Mouse (Mus musculus): ENCODE data around the gene Orai2. TPM values are rescaled to one million over a fixed set of nuclear protein-coding genes. Genes with fewer than 3 reads are reported as not detected.

The Orai2 gene
- polyA plus RNA-seq, 1 experiment from 2014 or later: 7.4 TPM

GRCm38 (mm10) chr5:136182830-136183229 lies 12.3 kb upstream of the Orai2 start:
- Histone ChIP-seq H3K36me3 (ENCODE audit: control insufficient read depth, insufficient read depth, low read length) (peaks cover 41% of the 10 kb centered on the region), H3K27ac (ENCODE audit: low read depth, low read length) (no peak overlapping the region), H3K4me2 (no peak overlapping the region), H3K9ac (ENCODE audit: low read depth, low read length) (no peak overlapping the region), H3K27me3 (replicated peaks; ENCODE audit: control insufficient read depth, insufficient read depth, low read length) (no peaks in the 10 kb centered on the region), H3K4me3 (ENCODE audit: low read depth, low read length) (no peak overlapping the region), H3K4me1 (replicated peaks; ENCODE audit: control insufficient read depth, insufficient read depth, low read length) (peaks cover 11% of the 10 kb centered on the region), H3K9me3 (ENCODE audit: control insufficient read depth, low read length) (no peaks in the 10 kb centered on the region)
- DNase-seq (ENCODE audit: low spot score): no peak
- ATAC-seq (replicated peaks; ENCODE audit: low FRiP score): no peak
- WGBS: 40% methylated on average over 4 of the region's 4 CpGs

- H3K9me3 ChIP-seq (ENCODE audit: control insufficient read depth, low read length): no peaks in the 10 kb centered on the region
- H3K36me3 ChIP-seq (ENCODE audit: control insufficient read depth, insufficient read depth, low read length): peaks cover 38% of the 10 kb centered on the region
- DNase-seq (ENCODE audit: low spot score): no peak
- WGBS: 79% methylated on average over 6 of the region's 6 CpGs
- no peak overlapping the region for H3K9ac ChIP-seq (ENCODE audit: low read depth, low read length)
- H3K27me3 ChIP-seq (replicated peaks; ENCODE audit: control insufficient read depth, insufficient read depth, low read length): no peaks in the 10 kb centered on the region
- ATAC-seq (replicated peaks; ENCODE audit: low FRiP score): no peak
- peaks cover 11% of the 10 kb centered on the region for H3K4me1 ChIP-seq (replicated peaks; ENCODE audit: control insufficient read depth, insufficient read depth, low read length)
- H3K4me2 ChIP-seq: no peak overlapping the region
- H3K27ac ChIP-seq (ENCODE audit: low read depth, low read length): no peak overlapping the region
- H3K4me3 ChIP-seq (ENCODE audit: low read depth, low read length): no peak overlapping the region
Observed at GRCm38 (mm10) chr5:136182049-136182448, 11.5 kb upstream of the Orai2 start.

- peaks cover 36% of the 10 kb centered on the region for H3K36me3 ChIP-seq (ENCODE audit: control insufficient read depth, insufficient read depth, low read length)
- 84% methylated on average over 6 of the region's 6 CpGs for WGBS
- no peak for ATAC-seq (replicated peaks; ENCODE audit: low FRiP score)
- H3K27ac ChIP-seq (ENCODE audit: low read depth, low read length): no peak overlapping the region
- H3K4me3 ChIP-seq (ENCODE audit: low read depth, low read length): no peak overlapping the region
- peaks cover 11% of the 10 kb centered on the region for H3K4me1 ChIP-seq (replicated peaks; ENCODE audit: control insufficient read depth, insufficient read depth, low read length)
- no peaks in the 10 kb centered on the region for H3K9me3 ChIP-seq (ENCODE audit: control insufficient read depth, low read length)
- H3K27me3 ChIP-seq (replicated peaks; ENCODE audit: control insufficient read depth, insufficient read depth, low read length): no peaks in the 10 kb centered on the region
- no peak for DNase-seq (ENCODE audit: low spot score)
- H3K4me2 ChIP-seq: no peak overlapping the region
- no peak overlapping the region for H3K9ac ChIP-seq (ENCODE audit: low read depth, low read length)
Observed at GRCm38 (mm10) chr5:136181197-136181596, 10.7 kb upstream of the Orai2 start.

GRCm38 (mm10) chr5:136179594-136179993 lies 9.1 kb upstream of the Orai2 start:
- peaks cover 11% of the 10 kb centered on the region for H3K4me1 ChIP-seq (replicated peaks; ENCODE audit: control insufficient read depth, insufficient read depth, low read length)
- no peak overlapping the region for H3K9ac ChIP-seq (ENCODE audit: low read depth, low read length)
- H3K36me3 ChIP-seq (ENCODE audit: control insufficient read depth, insufficient read depth, low read length): peaks cover 34% of the 10 kb centered on the region
- H3K27me3 ChIP-seq (replicated peaks; ENCODE audit: control insufficient read depth, insufficient read depth, low read length): no peaks in the 10 kb centered on the region
- no peak overlapping the region for H3K4me3 ChIP-seq (ENCODE audit: low read depth, low read length)
- H3K27ac ChIP-seq (ENCODE audit: low read depth, low read length): no peak overlapping the region
- no peak overlapping the region for H3K4me2 ChIP-seq
- no peak for ATAC-seq (replicated peaks; ENCODE audit: low FRiP score)
- WGBS: 80% methylated on average over 5 of the region's 5 CpGs
- no peaks in the 10 kb centered on the region for H3K9me3 ChIP-seq (ENCODE audit: control insufficient read depth, low read length)
- DNase-seq (ENCODE audit: low spot score): no peak

GRCm38 (mm10) chr5:136173606-136174463 lies 3.3 kb upstream of the Orai2 start:
- H3K4me3 ChIP-seq (ENCODE audit: low read depth, low read length): no peak overlapping the region
- peaks cover 6% of the 10 kb centered on the region; the same call in 1 of the 2 replicates for H3K36me3 ChIP-seq (ENCODE audit: control insufficient read depth, insufficient read depth, low read length)
- no peaks in the 10 kb centered on the region for H3K9me3 ChIP-seq (ENCODE audit: control insufficient read depth, low read length)
- no peak overlapping the region for H3K27ac ChIP-seq (ENCODE audit: low read depth, low read length)
- 47% methylated on average over 9 of the region's 9 CpGs for WGBS
- H3K4me1 ChIP-seq (replicated peaks; ENCODE audit: control insufficient read depth, insufficient read depth, low read length): peaks cover 11% of the 10 kb centered on the region
- no peak overlapping the region for H3K4me2 ChIP-seq
- ATAC-seq (replicated peaks; ENCODE audit: low FRiP score) (no peak), DNase-seq (ENCODE audit: low spot score) (no peak)
- no peak overlapping the region for H3K9ac ChIP-seq (ENCODE audit: low read depth, low read length)
- H3K27me3 ChIP-seq (replicated peaks; ENCODE audit: control insufficient read depth, insufficient read depth, low read length): no peaks in the 10 kb centered on the region

- 81% methylated on average over 9 of the region's 9 CpGs for WGBS
- H3K4me3 ChIP-seq (ENCODE audit: low read depth, low read length): no peak overlapping the region
- DNase-seq (ENCODE audit: low spot score) (no peak), ATAC-seq (replicated peaks; ENCODE audit: low FRiP score) (no peak)
- H3K27me3 ChIP-seq (replicated peaks; ENCODE audit: control insufficient read depth, insufficient read depth, low read length): no peaks in the 10 kb centered on the region
- peaks cover 11% of the 10 kb centered on the region for H3K4me1 ChIP-seq (replicated peaks; ENCODE audit: control insufficient read depth, insufficient read depth, low read length)
- H3K9ac ChIP-seq (ENCODE audit: low read depth, low read length): no peak overlapping the region
- H3K9me3 ChIP-seq (ENCODE audit: control insufficient read depth, low read length): no peaks in the 10 kb centered on the region
- no peak overlapping the region for H3K27ac ChIP-seq (ENCODE audit: low read depth, low read length)
- H3K4me2 ChIP-seq: no peak overlapping the region
- peaks cover 4% of the 10 kb centered on the region; the same call in 1 of the 2 replicates for H3K36me3 ChIP-seq (ENCODE audit: control insufficient read depth, insufficient read depth, low read length)
Observed at GRCm38 (mm10) chr5:136172939-136173338, 2.4 kb upstream of the Orai2 start.

- Histone ChIP-seq H3K27ac (ENCODE audit: low read depth, low read length) (peak overlapping the region; percentile 56), H3K9ac (ENCODE audit: low read depth, low read length) (peak overlapping the region; percentile 76)
- WGBS: 21% methylated on average over 17 of the region's 17 CpGs
Observed at GRCm38 (mm10) chr5:136171363-136172341, 1.1 kb upstream of the Orai2 start.

GRCm38 (mm10) chr5:136169626-136170511 lies 644 bp downstream of the Orai2 start:
- peaks cover 4% of the 10 kb centered on the region; the same call in 1 of the 2 replicates for H3K36me3 ChIP-seq (ENCODE audit: control insufficient read depth, insufficient read depth, low read length)
- peaks cover 11% of the 10 kb centered on the region for H3K4me1 ChIP-seq (replicated peaks; ENCODE audit: control insufficient read depth, insufficient read depth, low read length)
- DNase-seq (ENCODE audit: low spot score): peak; percentile 62
- no peaks in the 10 kb centered on the region for H3K9me3 ChIP-seq (ENCODE audit: control insufficient read depth, low read length)
- peak; percentile 46 for ATAC-seq (replicated peaks; ENCODE audit: low FRiP score)
- H3K27me3 ChIP-seq (replicated peaks; ENCODE audit: control insufficient read depth, insufficient read depth, low read length): no peaks in the 10 kb centered on the region
- peak overlapping the region; percentile 98 for H3K4me2 ChIP-seq
- WGBS: 10% methylated on average over 15 of the region's 15 CpGs
- peak overlapping the region; percentile 76 for H3K9ac ChIP-seq (ENCODE audit: low read depth, low read length)
- peak overlapping the region; percentile 29; the same call in 1 of the 2 replicates for H3K27ac ChIP-seq (ENCODE audit: low read depth, low read length)
- peak overlapping the region; percentile 71 for H3K4me3 ChIP-seq (ENCODE audit: low read depth, low read length)

More at GRCm38 (mm10) chr5:136171363-136172341, 1.1 kb upstream of the Orai2 start:
- Histone ChIP-seq H3K27me3 (replicated peaks; ENCODE audit: control insufficient read depth, insufficient read depth, low read length) (no peaks in the 10 kb centered on the region), H3K36me3 (ENCODE audit: control insufficient read depth, insufficient read depth, low read length) (peaks cover 4% of the 10 kb centered on the region; the same call in 1 of the 2 replicates), H3K4me1 (replicated peaks; ENCODE audit: control insufficient read depth, insufficient read depth, low read length) (peaks cover 11% of the 10 kb centered on the region), H3K9me3 (ENCODE audit: control insufficient read depth, low read length) (no peaks in the 10 kb centered on the region), H3K4me3 (ENCODE audit: low read depth, low read length) (peak overlapping the region; percentile 71), H3K4me2 (peak overlapping the region; percentile 98)
- ATAC-seq (replicated peaks; ENCODE audit: low FRiP score): no peak; the same call in 1 of the 2 replicates
- peak; percentile 56 for DNase-seq (ENCODE audit: low spot score)
